Mouse (Mus musculus): ENCODE measurements around the gene Camk2b.
"Not testable (repeated sequence)": the region's sequence is repeated elsewhere in the genome, so short reads cannot be mapped to it uniquely, and the experiment has no call there.

DNA sequence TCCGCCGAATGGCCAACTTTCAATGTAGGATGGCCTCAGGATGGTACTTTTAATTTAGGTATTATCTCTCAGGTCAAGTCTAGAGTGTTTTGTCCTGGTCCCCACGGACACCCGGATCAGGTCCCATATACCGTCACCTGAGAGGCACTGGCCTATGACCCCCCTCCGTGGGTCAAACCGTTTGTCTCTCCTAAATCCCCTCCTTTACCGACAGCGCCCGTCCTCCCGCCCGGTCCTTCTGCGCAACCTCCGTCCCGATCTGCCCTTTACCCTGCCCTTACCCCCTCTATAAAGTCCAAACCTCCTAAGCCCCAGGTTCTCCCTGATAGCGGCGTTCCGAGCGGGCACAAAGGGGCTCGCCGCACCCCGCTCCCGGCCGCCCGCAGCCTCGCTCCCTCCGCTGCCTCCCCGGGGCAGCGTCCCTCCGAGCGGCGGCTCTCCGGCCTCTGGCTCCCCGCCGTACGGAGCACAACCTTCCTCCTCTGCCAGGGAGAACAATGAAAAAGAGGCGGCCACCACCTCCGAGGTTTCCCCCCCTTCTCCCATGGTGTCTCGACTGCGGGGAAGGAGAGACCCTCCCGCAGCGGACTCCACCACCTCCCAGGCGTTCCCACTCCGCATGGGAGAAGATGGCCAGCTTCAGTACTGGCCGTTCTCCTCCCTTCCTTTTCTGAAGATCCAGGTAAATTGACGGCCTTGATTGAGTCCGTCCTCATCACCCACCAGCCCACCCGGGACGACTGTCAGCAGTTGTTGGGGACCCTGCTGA lies 59.0 kb downstream of the Camk2b start:
- not testable (repeated sequence) for TF ChIP-seq CTCF (IDR thresholded peaks at IDR 0.05; ENCODE audit: insufficient read depth, low read length)
- TF ChIP-seq POLR2A (IDR thresholded peaks at IDR 0.05; ENCODE audit: borderline replicate concordance, extremely low read depth, low read depth, low read length): 0 out of 2 replicates have a peak, but pooled peaks have one; percentile 10

All from lung, adult 2 months (tissue).